Mouse (Mus musculus): ENCODE measurements around the gene Tmem240. TPM values are rescaled to one million over a fixed set of nuclear protein-coding genes. Genes with fewer than 3 reads are reported as not detected.
"Not testable (repeated sequence)": the region's sequence is repeated elsewhere in the genome, so short reads cannot be mapped to it uniquely, and the experiment has no call there.

Tmem240 gene
- polyA plus RNA-seq, 1 experiment from 2014 or later, result 0.84 TPM

DNA sequence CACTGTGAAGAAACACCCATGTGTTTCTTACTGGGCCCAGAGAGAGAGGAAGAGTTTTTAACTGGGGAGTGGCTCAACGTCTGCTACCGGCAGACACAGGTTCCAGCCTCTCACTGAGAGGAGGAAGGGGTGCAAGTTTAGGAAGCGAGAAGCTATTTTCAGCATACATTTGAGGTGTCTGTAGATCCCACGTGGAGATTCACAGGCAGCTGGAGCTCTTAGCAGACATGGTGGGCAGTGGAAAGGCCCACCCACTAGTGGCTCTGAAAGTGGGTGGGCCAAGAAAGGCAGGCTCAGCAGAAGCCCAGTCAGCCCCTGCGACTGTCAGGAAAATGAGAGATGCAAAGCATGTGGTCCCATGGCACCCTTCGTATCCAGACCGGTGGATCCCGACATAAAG lies 3.7 kb downstream of the Tmem240 start:
- Histone ChIP-seq H3K9ac (no peak overlapping the region), H3K36me3 (peaks cover 12% of the 10 kb centered on the region; the same call in 1 of the 2 replicates), H3K4me3 (replicated peaks) (no peak overlapping the region), H3K27ac (no peak overlapping the region), H3K4me2 (replicated peaks) (no peak overlapping the region), H3K27me3 (replicated peaks) (no peaks in the 10 kb centered on the region), H3K9me3 (no peaks in the 10 kb centered on the region), H3K4me1 (replicated peaks) (peaks cover 10% of the 10 kb centered on the region)
- ATAC-seq, result no peak
- WGBS, result 50% methylated on average over 8 of the region's 8 CpGs

DNA sequence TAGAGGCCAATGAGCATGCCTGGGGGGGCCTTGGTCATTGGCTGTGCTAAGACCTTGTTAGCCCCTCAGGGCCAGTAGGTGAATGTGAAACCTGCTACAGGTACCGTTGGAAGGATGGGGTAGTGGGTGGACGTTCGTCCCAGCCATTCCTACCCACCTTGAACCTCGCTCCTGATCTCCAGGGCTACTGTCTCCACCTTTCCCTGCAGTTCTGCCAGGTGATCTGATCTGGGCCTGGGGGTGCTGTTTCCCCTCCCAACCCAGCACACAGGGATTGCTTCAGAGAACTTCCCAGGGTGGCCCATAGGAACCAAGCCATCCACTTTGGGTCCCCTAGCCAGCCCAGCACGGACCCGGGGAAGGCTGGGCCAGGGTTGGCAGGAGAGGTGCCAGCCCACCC lies 4.6 kb downstream of the Tmem240 start:
- no peak overlapping the region for H3K4me3 ChIP-seq (replicated peaks)
- 74% methylated on average over 6 of the region's 6 CpGs for WGBS

DNA sequence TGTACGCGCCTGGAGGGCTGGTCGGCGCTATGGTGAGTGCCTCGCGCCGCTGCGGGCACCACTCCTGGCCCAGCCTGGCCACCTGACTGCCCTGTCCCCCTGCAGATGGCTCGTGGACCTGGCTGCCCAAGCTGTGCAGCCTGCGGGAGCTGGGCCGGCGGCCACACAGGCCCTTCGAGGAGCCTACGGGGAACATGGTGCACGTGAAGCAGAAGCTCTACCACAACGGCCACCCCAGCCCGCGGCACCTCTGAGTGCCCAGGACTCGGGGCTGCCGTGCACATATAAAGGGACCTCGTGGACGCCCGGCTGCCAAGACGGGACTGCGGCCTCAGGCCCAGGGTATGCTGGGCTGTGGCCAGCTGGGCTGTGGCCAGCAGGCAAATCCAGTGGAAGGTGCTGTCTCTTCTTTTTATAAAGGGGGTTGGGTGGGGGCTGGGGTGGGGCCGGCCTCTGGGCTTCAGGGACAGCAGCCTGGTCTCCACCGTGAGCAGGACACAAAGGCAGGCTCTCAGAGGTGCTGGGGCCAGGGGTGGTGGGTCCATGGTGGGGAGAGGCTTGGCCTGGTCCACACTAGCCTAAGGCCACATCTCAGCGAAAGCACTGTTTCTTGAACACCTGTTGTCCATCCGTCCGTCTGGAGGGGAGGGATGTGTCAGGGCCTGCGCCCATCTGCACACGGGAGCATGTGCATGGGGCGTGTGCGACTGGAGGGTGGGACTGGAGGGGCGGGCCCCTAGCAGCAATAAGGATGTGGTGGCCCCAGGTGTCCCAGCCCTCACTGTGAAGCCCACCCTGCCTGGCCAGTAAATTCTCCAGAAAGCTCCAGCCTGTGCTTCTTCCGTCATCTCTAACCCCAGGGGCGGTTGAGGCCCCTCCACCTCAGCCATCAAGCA lies 5.4 kb downstream of the Tmem240 start:
- Histone ChIP-seq H3K27me3 (replicated peaks) (no peaks in the 10 kb centered on the region), H3K4me3 (replicated peaks) (no peak overlapping the region), H3K4me1 (replicated peaks) (peaks cover 10% of the 10 kb centered on the region), H3K27ac (no peak overlapping the region), H3K9ac (no peak overlapping the region), H3K9me3 (no peaks in the 10 kb centered on the region), H3K4me2 (replicated peaks) (no peak overlapping the region), H3K36me3 (peaks cover 12% of the 10 kb centered on the region; the same call in 1 of the 2 replicates)
- no peak for ATAC-seq
- WGBS, result 82% methylated on average over 37 of the region's 37 CpGs

More for the DNA sequence above, 4.6 kb downstream of the Tmem240 start:
- Histone ChIP-seq H3K4me1 (replicated peaks) (peaks cover 10% of the 10 kb centered on the region), H3K36me3 (peaks cover 12% of the 10 kb centered on the region; the same call in 1 of the 2 replicates), H3K27me3 (replicated peaks) (no peaks in the 10 kb centered on the region), H3K27ac (no peak overlapping the region), H3K9me3 (no peaks in the 10 kb centered on the region), H3K4me2 (replicated peaks) (no peak overlapping the region), H3K9ac (no peak overlapping the region)
- no peak for ATAC-seq

DNA sequence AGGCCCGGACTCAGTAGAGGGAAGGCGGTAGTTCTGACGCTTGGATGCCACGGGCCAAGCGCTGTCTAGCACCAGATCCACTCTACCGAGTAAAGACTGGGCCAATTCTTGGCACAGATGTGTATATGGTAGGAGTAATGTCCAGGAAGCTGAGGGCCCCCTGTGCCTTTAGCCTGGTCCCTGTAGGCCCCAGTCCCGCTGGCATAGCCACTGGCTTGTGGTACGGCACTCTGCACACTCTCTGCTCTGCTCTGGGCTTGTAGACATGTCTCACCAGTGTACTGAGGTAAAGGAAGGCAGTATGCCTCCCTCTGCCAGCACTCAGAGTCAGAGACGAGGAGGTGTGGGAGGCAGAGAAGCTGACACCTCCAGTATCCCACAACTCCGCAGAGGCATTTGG lies 6.1 kb downstream of the Tmem240 start:
- ATAC-seq; H3K9ac ChIP-seq; H3K4me1 ChIP-seq (replicated peaks); H3K9me3 ChIP-seq; H3K4me3 ChIP-seq (replicated peaks); H3K27me3 ChIP-seq (replicated peaks); H3K27ac ChIP-seq; H3K4me2 ChIP-seq (replicated peaks): not testable (repeated sequence)
- H3K36me3 ChIP-seq, result peaks cover 12% of the 10 kb centered on the region; the same call in 1 of the 2 replicates
- 91% methylated on average over 10 of the region's 10 CpGs for WGBS

DNA sequence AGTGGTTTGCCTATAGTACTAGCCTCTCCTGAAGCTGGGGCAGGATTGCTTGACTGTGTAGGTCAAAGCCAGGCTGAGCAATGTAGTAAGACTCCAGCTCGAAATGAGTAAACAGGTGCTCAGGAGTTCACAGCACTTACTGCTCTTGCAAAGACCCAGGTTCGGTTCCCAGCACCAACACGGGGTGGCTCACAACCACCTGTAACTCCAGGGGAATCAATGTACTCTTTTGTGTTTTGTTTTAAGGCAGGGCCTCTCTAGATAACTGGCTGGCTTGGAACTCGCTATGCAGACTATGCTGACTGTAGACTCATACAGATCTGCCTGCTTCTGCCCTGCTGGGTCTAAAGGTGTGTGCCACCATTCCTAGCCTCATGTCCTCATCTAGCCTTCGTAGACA lies 8.1 kb downstream of the Tmem240 start:
- H3K27me3 ChIP-seq (replicated peaks), result no peaks in the 10 kb centered on the region
- H3K4me1 ChIP-seq (replicated peaks), result no peaks in the 10 kb centered on the region
- H3K4me2 ChIP-seq (replicated peaks), result no peak overlapping the region
- no peak overlapping the region for H3K4me3 ChIP-seq (replicated peaks)
- H3K9me3 ChIP-seq, result no peaks in the 10 kb centered on the region
- ATAC-seq, result no peak
- H3K36me3 ChIP-seq, result peaks cover 28% of the 10 kb centered on the region
- H3K27ac ChIP-seq, result no peak overlapping the region
- WGBS, result 86% methylated on average over 5 of the region's 5 CpGs
- H3K9ac ChIP-seq, result no peak overlapping the region

DNA sequence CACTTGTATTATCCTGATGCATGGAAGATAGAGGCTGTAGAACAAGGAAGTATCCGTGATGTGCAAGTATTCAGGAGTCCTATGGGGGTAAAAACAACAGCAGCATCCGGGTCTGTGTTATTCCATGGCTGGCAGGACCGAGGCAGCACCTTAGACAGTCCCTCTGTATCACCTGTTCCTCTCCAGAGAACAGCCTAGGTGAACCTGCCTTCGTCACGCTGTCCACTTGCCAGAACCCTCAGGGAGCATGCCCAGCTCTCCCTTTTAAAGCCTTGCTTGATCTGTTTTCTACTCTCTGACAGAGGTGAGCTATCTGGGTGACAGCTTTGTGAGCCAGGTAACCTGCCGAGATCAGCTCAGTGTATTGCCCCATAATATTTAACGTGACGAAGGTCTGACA lies 9.9 kb downstream of the Tmem240 start:
- Histone ChIP-seq H3K4me1 (replicated peaks) (no peaks in the 10 kb centered on the region), H3K27me3 (replicated peaks) (no peaks in the 10 kb centered on the region), H3K4me3 (replicated peaks) (no peak overlapping the region), H3K27ac (no peak overlapping the region), H3K9me3 (no peaks in the 10 kb centered on the region), H3K36me3 (peaks cover 45% of the 10 kb centered on the region), H3K4me2 (replicated peaks) (no peak overlapping the region), H3K9ac (no peak overlapping the region)
- no peak for ATAC-seq
- WGBS, result 91% methylated on average over 8 of the region's 8 CpGs

DNA sequence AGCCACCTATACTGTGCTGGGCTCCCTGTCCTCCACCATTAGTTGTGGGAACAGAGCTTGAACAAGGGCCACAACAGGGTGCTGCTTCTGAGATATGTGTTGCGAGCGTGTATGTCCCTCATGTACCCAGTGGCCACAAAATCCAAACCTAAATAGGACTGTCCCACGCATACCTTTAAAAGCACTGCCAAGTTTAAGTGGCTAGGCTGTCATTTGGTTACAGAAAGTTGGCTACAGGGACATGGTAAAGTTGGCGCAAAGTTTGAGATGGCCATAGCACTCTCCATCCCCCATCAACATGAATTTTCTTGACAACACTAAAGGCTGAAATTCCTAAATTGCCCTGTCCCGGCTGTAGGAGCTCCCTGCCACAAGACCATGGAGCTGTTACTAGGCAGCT lies 10.5 kb downstream of the Tmem240 start:
- no peak overlapping the region for H3K4me3 ChIP-seq (replicated peaks)
- no peak overlapping the region for H3K9ac ChIP-seq
- no peaks in the 10 kb centered on the region for H3K9me3 ChIP-seq
- H3K36me3 ChIP-seq, result peaks cover 51% of the 10 kb centered on the region
- no peak overlapping the region for H3K4me2 ChIP-seq (replicated peaks)
- H3K4me1 ChIP-seq (replicated peaks), result no peaks in the 10 kb centered on the region
- H3K27ac ChIP-seq, result no peak overlapping the region
- 91% methylated on average over 5 of the region's 5 CpGs for WGBS
- no peaks in the 10 kb centered on the region for H3K27me3 ChIP-seq (replicated peaks)
- ATAC-seq, result no peak

DNA sequence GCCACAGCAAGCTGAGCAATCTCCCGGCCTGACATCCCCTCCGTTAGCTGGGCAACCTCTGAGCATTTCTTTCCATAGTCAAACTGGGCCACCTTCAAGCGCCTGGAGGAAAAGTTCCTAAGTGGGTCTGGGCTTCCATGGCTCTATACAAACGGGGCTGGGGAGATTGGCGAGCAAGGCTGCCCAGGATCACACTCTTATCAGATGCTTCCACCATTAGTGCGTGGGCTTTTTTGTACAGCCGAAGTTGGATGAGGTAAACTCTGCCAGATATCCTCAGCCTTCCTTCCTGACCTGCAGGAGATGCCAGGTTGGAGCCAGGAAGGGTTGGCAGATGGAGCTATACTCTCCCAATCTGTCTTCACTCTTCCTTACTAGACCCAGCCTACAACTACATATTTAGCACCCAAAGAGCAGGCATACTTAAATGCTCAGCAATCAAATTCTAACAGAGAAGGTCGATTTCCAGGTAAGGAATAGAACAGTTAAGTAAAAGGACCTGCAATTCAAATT lies 11.5 kb downstream of the Tmem240 start:
- H3K9me3 ChIP-seq, result no peaks in the 10 kb centered on the region
- no peak overlapping the region for H3K9ac ChIP-seq
- H3K36me3 ChIP-seq, result peaks cover 52% of the 10 kb centered on the region
- no peak overlapping the region for H3K4me3 ChIP-seq (replicated peaks)
- H3K4me2 ChIP-seq (replicated peaks), result no peak overlapping the region
- no peak for ATAC-seq
- no peaks in the 10 kb centered on the region for H3K4me1 ChIP-seq (replicated peaks)
- no peaks in the 10 kb centered on the region for H3K27me3 ChIP-seq (replicated peaks)
- no peak overlapping the region for H3K27ac ChIP-seq
- 85% methylated on average over 8 of the region's 8 CpGs for WGBS

DNA sequence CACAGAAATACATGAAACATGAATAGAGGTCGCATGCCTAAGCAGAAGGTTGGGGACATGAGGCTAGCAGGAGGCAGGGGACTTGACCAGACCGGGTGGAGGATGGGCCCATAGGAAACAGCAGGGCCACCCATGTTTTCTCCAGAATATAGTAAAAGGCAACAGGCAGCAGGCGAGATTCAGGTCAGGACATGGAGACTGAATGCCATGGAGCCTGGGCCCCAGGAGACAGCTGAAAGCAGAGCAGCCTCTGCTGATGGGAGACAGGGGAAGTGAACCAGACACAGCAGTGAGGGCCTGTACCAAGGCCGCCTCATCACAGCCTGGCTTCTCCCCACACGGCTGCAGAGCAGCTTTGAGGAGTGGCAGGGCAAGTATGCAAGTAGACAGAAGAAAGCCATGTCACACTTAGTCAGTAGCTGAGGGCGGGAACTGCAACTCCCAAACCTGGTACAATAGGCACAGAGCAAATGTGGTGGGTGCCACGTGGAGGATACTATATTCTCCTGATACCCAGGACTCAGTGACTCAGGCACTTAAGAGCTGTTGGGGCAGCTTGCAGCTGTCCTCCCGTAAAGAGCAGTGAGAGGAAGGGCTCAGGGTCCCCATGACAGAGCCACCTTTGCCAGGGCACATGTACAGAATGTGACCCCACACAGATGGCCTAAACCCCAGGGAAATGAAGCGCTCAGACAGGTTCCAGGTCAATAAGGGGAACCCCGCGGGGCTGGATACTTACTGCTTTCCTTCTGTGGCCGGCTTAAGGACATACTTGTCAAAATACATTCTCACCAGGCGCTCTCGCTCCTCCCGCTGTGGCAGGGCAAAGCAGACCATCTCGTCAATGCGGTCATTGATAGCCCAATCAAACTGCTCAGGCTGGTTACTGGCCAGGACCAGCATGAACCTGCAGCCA lies 12.2 kb downstream of the Tmem240 start:
- H3K4me1 ChIP-seq (replicated peaks), result no peaks in the 10 kb centered on the region
- H3K36me3 ChIP-seq, result peaks cover 50% of the 10 kb centered on the region
- WGBS, result 87% methylated on average over 17 of the region's 17 CpGs
- H3K9me3 ChIP-seq, result no peaks in the 10 kb centered on the region
- no peak overlapping the region for H3K9ac ChIP-seq
- no peak overlapping the region for H3K4me2 ChIP-seq (replicated peaks)
- H3K4me3 ChIP-seq (replicated peaks), result no peak overlapping the region
- no peaks in the 10 kb centered on the region for H3K27me3 ChIP-seq (replicated peaks)
- H3K27ac ChIP-seq, result no peak overlapping the region
- no peak for ATAC-seq

DNA sequence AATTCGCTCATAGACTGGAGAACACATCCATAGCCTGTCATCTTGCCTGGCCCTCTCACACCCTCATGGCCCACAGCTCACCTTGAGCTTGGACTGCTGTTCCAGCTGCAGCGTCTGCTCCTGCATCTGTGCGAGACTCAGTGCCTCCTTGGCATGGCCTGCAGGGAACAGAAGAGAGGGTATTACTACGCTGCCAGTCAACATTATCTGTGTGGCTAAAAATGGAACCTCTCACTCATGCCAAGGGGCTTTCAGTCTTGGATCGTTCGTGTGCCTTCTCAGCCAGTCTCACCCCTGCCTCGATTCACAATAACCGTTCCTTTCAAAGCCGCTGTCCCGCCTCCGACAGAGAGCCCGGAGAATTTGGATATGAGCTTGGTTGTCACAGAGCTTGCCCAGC lies 22.4 kb downstream of the Tmem240 start:
- peaks cover 24% of the 10 kb centered on the region for H3K4me1 ChIP-seq (replicated peaks)
- H3K4me2 ChIP-seq (replicated peaks), result no peak overlapping the region
- no peak overlapping the region for H3K9ac ChIP-seq
- WGBS, result 92% methylated on average over 12 of the region's 12 CpGs
- H3K27ac ChIP-seq, result no peak overlapping the region
- no peak overlapping the region for H3K4me3 ChIP-seq (replicated peaks)
- H3K36me3 ChIP-seq, result peaks cover 40% of the 10 kb centered on the region
- no peak for ATAC-seq
- no peaks in the 10 kb centered on the region for H3K9me3 ChIP-seq
- no peaks in the 10 kb centered on the region for H3K27me3 ChIP-seq (replicated peaks)

DNA sequence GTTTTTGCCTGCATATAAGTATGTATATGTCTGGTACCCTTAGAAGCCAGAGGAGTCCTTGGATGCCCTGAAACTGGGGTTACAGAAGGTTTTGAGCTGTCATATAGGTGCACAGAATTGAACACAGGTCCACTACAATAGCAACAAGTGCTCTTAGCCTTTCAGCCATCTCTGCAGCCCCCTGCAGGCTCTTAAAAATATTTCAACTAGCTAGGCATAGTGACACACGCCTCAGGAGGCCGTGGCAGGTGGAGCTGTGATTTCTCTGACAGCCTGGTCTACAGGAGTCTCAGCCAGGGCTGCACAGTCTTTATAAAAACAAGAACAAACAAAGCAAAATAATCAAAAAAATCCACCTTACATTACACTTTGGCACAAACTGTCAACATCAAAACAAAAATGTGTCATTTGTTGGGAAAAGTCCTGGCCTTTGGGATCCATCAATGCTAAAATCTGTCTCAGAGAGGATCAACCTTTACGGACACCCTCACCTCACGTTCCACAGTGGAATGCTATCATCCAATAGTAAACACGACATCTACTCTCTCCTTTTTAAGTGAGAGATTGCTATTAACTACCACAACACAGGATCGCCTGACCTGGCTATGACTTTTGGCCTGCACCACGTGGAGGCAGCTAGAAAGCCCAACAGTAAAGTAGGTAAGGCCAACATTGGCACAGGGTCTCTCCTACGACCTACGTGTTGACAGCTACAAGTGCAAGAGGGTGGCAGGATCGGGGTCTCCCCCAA lies 25.4 kb downstream of the Tmem240 start:
- ATAC-seq, result peak; percentile 35
- peaks cover 21% of the 10 kb centered on the region for H3K36me3 ChIP-seq
- WGBS, result 2% methylated on average over 10 of the region's 10 CpGs
- peak overlapping the region; percentile 87 for H3K9ac ChIP-seq
- peak overlapping the region; percentile 85 for H3K4me3 ChIP-seq (replicated peaks)
- H3K27me3 ChIP-seq (replicated peaks), result no peaks in the 10 kb centered on the region
- H3K27ac ChIP-seq, result peak overlapping the region; percentile 80; the same call in 1 of the 2 replicates
- peaks cover 24% of the 10 kb centered on the region for H3K4me1 ChIP-seq (replicated peaks)
- H3K4me2 ChIP-seq (replicated peaks), result peak overlapping the region; percentile 89
- no peaks in the 10 kb centered on the region for H3K9me3 ChIP-seq

All from intestine, embryonic 15.5 days (tissue).